Mouse (Mus musculus) retina, postnatal 1 day (tissue): ENCODE data around the gene Scn1b.

Experiments
- DNase-seq: peaks from one replicate; pipeline ENCODE4 v3.0.0-alpha.2; 2012

Gene Scn1b

GRCm38 (mm10) chr7:31114646-31115045 lies 12.2 kb downstream of the Scn1b start:
- DNase-seq: no peak

DNA sequence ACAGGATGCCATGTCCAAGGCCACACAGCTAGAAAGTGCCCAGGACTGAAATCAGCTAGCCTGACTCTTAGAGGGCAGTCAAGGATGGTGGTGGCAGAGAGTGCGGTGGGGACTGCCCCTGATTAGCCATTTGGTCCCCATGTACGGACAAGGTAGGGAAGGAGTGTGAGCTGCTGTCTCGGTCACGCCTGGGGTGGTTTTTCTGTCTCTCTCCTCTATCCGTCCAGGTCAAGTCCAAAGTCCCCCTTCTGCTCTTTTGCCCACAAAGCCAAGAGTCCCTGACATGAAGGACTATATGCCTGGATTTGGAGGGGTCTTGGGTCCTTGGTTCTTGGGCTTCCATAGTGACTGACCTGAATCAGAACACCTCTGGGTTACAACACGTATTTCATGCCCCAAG lies 13.0 kb downstream of the Scn1b start:
- no peak for DNase-seq

DNA sequence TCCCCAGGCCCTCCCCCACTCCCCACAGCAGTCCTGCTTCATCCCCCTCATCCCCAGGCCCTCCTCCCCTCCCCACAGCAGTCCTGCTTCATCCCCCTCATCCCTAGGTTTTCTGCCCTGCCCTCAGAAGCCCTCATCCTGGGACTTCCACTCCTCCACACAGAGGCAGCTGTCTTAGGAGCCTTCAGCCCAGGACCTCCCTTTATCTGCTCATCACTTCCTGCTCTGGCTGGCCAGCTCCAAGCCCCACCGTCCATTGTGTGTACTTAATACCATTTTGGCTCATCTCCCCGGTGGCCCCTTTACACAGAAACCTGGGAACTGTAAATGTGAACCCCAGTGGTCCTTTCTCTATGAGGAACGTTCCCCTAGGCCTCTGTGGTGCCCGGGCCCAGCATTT lies 14.8 kb downstream of the Scn1b start:
- no peak for DNase-seq

GRCm38 (mm10) chr7:31110861-31111385 lies 15.9 kb downstream of the Scn1b start:
- no peak for DNase-seq

DNA sequence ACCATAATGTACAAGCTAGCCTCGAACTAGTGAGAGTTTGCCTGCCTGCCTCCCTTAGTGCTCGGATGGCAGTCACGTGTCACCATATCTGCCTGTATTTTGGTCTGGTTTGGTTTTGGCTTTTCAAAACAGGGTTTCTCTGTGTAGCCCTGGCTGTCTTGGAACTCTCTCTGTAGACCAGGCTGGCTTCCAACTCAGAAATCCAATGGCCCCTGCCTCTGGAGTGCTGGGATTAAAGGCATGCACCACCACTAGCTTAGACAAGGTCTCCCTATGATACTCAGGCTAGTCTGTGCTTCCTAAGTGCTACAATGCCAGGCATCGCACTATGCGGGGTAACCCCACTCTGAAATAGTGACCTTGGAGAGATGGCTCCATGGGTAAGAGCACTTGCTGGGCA lies 17.0 kb downstream of the Scn1b start:
- no peak for DNase-seq

- no peak for DNase-seq
Measured at GRCm38 (mm10) chr7:31109091-31109490, 17.7 kb downstream of the Scn1b start.

- no peak for DNase-seq
Measured at GRCm38 (mm10) chr7:31107781-31108180, 19.0 kb downstream of the Scn1b start.

DNA sequence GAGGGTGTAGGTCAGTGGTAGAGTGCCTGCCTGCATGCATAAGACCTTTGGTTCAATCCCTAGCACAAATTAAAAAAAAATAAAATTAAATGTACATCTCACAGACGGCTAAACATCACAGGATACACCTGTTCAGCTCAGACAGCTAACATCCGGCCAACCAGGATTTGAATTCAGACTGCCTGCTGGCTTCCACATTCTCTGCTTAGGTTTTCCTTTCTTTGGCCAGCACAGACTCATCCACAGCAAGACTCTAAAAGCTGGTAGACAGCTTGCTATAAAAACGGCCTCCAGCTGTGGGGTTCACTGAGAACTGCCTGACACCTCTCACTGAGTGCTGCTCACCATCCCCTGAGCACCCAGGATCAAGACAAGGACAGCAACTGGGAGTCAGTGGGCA lies 20.6 kb downstream of the Scn1b start:
- no peak for DNase-seq

- DNase-seq: peak; percentile 48
Measured at GRCm38 (mm10) chr7:31105061-31105768, 21.6 kb downstream of the Scn1b start.

DNA sequence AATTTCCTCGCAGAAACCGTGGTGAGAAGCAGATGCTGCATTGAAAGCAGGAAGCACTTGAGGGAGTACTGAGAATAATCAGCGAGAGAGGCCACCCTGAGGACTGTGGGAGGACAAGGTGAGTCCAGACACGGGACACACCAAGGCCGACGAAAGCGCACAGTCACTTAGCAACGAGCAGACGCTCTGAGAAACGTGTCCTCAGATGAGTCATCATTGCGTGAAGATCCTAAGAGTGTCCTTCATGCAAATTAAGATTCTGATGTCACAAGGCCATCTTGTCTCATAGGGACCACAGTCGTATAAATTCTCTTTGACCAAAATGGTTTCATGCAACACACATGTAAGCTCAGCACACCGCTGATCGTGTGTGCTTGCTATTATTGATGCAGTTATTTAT lies 26.0 kb downstream of the Scn1b start:
- DNase-seq: no peak

DNA sequence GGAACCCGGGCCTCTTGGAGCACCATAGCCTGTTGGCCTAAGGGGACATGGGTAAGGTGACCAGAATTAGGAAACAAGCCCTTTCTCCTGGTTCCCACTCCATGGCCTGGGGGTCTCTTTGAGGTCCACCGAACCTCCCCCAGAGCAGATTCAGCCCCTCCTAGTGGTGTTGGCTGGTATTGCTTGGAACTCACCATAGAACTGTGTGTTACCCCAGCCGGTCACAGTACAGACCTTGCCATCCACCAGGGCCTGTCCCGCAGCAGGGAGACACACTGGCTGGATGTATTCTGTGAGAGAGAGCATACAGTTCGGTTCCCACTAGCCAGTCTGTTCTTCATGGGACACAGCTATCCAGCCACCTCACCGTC lies 27.2 kb downstream of the Scn1b start:
- DNase-seq: no peak

- DNase-seq: no peak
Measured at GRCm38 (mm10) chr7:31098697-31099611, 27.8 kb downstream of the Scn1b start.

GRCm38 (mm10) chr7:31097583-31098248 lies 29.1 kb downstream of the Scn1b start:
- DNase-seq: peak; percentile 94

GRCm38 (mm10) chr7:31096892-31097564 lies 29.8 kb downstream of the Scn1b start:
- no peak for DNase-seq

- peak; percentile 54 for DNase-seq
Measured at GRCm38 (mm10) chr7:31094774-31095501, 31.9 kb downstream of the Scn1b start.

GRCm38 (mm10) chr7:31089721-31090120 lies 37.1 kb downstream of the Scn1b start:
- DNase-seq: no peak

- DNase-seq: no peak
Measured at GRCm38 (mm10) chr7:31088206-31088605, 38.6 kb downstream of the Scn1b start.

- no peak for DNase-seq
Measured at GRCm38 (mm10) chr7:31087262-31087661, 39.5 kb downstream of the Scn1b start.

GRCm38 (mm10) chr7:31086175-31086755 lies 40.5 kb downstream of the Scn1b start:
- DNase-seq: no peak

GRCm38 (mm10) chr7:31085171-31085570 lies 41.6 kb downstream of the Scn1b start:
- DNase-seq: peak; percentile 86

GRCm38 (mm10) chr7:31084140-31084539 lies 42.7 kb downstream of the Scn1b start:
- no peak for DNase-seq
